Mouse (Mus musculus) adrenal gland, postnatal 4 days (tissue): Measurements from ENCODE around the gene Pla2r1. TPM values are rescaled to one million over a fixed set of nuclear protein-coding genes. Genes with fewer than 3 reads are reported as not detected.

ENCODE experiments used
- DNase-seq, 2 experiments: peaks; one replicate each; pipeline ENCODE4 v3.0.0; 2021 to 2022; ENCODE audit warnings: low spot score in 2 of 2, mixed read lengths in 2 of 2
- long read RNA-seq, 2 experiments: library from polyadenylated mRNA; stranded (forward); transcript quantifications; one replicate each; pipeline ENCODE4 v2.0.0; 2021
- total RNA-seq, 2 experiments: library from RNA; stranded (reverse); gene quantifications; 2 replicates each; pipeline ENCODE4 v1.2.3; 2021

Pla2r1 gene
- total RNA-seq: 1 to 10 TPM; 3.0 to 3.1 TPM
- long read RNA-seq, experiment 1, partial matches to known transcripts: 1 of 2 reads
- long read RNA-seq, experiment 1, other reads (novel, unspliced or antisense): 1 of 2 reads
- long read RNA-seq, experiment 2: 0 reads

DNA sequence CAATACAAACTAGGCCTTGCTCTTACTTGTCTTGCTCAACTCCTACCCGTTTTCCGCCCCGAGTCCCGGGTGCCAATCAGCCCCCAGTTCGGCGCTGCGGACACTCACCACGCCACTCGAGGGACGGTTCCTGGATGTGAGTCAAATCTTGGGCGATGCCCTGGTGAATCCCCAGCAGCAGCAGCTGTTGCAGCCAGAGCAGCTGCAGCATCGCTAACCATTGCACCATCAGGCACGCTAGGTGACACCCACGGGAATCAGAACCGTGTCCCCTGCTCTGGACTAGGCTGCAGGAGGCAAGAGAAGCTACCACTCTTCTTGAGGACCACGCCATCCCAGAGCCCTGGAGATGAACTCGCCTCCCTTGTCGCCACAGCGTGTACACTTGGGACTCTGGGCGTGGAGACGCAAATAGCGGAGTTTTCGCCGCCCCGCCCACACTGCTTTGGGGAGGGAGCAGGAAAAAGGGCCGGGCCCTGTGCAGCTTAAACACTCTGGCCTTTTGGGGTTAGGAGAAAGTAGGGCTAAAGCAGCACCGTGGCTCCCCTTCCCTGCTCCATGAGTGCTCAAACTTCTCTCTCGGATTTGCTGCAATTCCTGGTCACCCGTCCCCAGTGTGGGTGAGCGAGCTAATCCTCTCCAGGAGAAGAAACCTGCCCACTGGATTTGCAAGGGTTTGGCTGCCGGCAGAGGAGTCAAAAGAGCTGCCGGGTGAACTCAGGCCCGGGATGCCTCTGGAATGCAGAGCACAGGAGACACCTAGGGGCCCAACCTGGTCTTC is at the start of gene Pla2r1:
Gene Pla2r1 (minus strand): TSS at position 407 of the 781 bp plus-strand sequence.
- peak; percentile 13 to 16 for DNase-seq

DNA sequence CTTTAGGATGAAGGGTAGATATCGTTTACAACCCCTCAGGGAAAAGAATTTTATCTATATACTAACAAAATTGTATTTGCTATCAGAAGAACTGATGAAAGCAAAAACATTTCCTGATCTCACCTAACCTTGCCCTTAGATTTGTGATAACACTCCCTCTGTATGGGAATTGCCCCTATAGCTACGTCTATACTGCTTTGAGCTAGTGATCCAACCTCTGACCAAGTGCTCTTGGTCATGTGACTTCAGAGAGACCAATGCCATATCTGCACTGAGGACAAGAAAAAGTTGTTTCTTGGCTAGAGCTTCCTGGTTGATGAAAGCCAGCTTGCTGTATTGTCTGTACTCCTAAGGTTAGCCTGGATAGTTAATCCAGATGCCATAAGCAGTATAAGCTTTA is 48.2 kb upstream of the Pla2r1 start:
- DNase-seq: no peak

- no peak for DNase-seq
Measured at GRCm38 (mm10) chr2:60600863-60601262, 47.8 kb upstream of the Pla2r1 start.

DNA sequence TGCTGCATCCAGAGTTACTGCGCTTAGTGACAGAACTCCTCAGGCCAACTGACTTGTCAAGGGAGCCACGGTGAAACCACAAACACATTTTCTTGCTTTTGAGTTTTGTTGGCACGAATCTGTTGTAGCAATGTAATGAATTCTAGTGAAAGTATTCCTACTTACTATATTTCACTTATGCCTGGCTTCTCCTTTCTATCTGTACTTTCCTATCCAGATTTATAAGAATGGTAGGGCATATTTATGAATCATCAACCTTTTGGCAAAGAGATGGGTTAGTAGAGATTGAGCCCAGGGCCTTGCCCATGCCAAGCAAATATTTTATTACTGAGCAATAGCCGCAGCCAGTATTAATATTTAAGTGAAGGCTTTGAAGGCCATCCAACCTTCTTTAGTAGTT is 30.3 kb upstream of the Pla2r1 start:
- no peak for DNase-seq

GRCm38 (mm10) chr2:60554561-60554960 is 1.5 kb upstream of the Pla2r1 start:
- no peak for DNase-seq

DNA sequence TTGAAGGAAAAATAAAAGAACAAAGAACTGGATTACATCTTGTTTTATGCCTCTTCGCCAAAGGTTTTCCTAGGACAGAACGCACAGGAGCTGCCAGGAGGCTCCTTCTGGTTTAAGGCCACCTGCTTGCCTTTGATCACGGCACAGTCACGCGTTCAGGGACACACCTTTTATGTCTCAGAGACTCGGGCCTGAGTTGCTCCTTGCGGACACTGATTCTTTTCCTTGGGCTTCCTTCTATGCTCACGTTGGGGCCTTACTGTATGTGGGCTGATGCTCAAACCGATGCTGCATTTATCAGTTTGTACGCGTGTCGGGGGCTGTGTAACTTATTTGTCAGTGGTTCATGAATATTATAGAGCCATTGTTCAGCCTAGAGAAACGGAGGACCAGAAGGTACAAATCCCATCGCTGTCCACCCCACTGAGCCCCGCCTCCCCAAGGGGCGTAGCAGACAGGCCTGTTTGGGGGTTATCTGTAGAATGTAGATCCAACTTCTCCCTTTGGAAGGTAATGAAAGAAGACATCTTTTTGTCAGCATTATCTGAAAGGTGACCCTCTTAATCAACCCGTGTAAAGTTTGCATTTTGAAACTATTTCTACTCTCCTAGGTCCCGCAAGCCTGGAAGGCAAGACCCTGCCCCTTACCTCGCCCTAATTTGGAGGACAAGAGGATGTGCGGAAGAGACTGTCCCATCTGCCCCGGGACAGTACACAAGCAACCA is 769 bp downstream of the Pla2r1 start:
- no peak for DNase-seq

DNA sequence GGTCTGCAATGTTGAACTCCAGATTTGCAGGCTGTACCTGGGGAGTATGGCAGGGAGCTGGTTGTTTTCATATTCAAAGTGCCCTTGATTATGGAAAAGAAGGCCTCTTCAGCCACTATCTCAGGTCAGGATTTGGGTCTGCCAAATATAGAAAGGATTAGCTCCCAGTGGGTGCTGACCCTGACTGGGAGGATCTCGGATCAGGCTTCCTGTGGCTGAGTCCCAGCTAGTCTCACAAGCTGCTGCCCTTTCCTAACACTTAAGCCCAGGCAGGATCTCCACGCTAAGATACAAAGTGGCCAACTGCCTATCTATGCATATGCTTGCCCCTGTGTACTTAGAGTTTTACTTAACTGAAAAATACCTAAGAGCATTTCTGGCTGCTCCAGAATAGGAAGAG is 1.4 kb downstream of the Pla2r1 start:
- no peak for DNase-seq

GRCm38 (mm10) chr2:60550521-60550920 is 2.6 kb downstream of the Pla2r1 start:
- DNase-seq: no peak

- no peak for DNase-seq
Measured at GRCm38 (mm10) chr2:60549851-60550250, 3.3 kb downstream of the Pla2r1 start.

- DNase-seq: no peak
Measured at GRCm38 (mm10) chr2:60546082-60546481, 7.0 kb downstream of the Pla2r1 start.

DNA sequence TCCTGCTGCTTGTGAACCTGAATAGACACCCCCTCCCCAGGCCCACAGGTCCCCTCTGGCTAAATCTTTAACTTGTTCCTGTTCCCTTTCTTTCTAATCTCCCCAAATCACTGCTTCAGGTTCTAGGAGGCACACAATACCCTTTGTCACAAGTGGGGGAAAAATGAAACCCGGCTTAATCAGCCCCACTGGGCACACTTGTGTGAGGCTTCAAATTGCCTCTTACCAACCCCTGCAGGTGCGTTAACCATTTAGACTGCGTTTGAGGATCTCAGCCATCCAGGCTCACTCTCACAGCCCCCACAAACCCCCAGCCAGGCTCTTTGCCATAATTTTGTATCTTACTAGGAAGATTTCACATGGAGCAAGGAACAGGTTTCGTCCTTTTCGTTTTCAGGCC is 9.1 kb downstream of the Pla2r1 start:
- DNase-seq: no peak

DNA sequence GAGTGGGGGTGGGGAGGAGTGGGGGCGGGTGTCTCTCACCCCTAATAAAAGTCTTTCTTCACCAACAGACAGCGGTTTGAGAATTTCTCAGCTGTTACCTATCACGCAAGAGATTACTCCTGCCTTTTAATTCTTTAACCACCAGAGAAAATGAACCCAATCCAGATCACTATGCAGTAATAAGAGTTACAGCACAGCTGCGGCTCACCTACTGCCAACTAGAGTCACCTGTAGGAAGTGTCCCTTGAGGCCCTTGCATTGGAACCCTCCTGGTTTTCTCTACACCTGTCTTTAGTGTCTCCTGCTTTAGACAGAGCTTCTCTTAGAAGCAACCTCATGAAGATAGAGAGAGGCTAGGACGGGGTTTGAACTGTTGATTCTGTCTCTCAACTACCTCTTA is 11.4 kb downstream of the Pla2r1 start:
- no peak for DNase-seq

GRCm38 (mm10) chr2:60540346-60540745 is 12.8 kb downstream of the Pla2r1 start:
- no peak for DNase-seq

- no peak for DNase-seq
Measured at GRCm38 (mm10) chr2:60538710-60539109, 14.4 kb downstream of the Pla2r1 start.

- no peak for DNase-seq
Measured at GRCm38 (mm10) chr2:60538274-60538673, 14.8 kb downstream of the Pla2r1 start.

- DNase-seq: no peak
Measured at GRCm38 (mm10) chr2:60534755-60535154, 18.4 kb downstream of the Pla2r1 start.

GRCm38 (mm10) chr2:60533026-60533425 is 20.1 kb downstream of the Pla2r1 start:
- no peak for DNase-seq

DNA sequence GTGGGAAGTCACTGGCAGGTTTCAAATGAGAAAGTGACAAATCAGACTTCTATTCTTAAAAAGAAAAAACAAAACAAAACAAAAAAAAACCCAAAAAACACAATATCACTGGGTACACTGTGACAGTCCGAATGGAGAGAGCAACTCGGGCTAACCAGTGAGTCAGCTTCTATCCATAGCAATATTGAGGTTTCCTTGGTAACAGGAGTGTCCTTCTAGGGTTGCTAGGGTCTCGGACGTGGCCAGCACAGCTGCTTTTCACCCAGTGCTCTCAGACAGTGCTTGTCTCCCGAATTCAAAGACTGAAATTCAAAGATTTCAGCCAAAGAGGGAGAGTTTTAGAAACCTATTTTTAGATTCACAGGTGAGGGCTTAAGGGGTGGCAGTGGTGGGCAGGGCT is 20.6 kb downstream of the Pla2r1 start:
- DNase-seq: no peak

GRCm38 (mm10) chr2:60515817-60516216 is 37.3 kb downstream of the Pla2r1 start:
- DNase-seq: no peak

GRCm38 (mm10) chr2:60514863-60515262 is 38.2 kb downstream of the Pla2r1 start:
- DNase-seq: no peak

DNA sequence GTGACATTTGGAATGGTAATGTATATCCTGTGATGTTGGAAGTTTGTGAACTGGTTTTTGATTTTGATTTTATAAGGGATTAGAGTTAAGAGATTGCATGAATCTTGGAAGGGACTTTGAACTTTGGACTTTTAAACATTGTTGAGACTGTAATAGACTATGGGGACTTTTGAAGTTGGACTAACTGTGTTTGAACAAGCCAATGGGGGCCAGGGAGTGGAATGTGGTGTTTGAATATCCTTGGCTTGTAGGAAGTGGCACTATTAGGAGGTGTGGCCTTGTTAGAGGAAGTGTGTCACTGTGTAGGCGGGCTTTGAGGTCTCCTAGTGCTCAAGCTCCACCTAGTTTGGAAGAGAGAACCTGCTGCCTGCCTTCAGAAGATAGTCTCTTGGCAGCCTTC is 42.4 kb downstream of the Pla2r1 start:
- no peak for DNase-seq

GRCm38 (mm10) chr2:60505145-60505544 is 48.0 kb downstream of the Pla2r1 start:
- DNase-seq: no peak
